Mouse (Mus musculus): ENCODE measurements at regions not wholly inside any gene's neighbourhood (a gene's known extent, or its start where the extent isn't known, plus 50 kb on each side); places are given as distances from the start of the nearest gene placed in this dataset.

GRCm38 (mm10) chr5:40986562-40986961, 721.4 kb downstream of the Rab28 start:
- DNase-seq (ENCODE audit: extremely low read depth, low read depth, low spot score), result no peak
- TF ChIP-seq CTCF (IDR thresholded peaks at IDR 0.05; ENCODE audit: low read depth, low read length) (no peak), POLR2A (IDR thresholded peaks at IDR 0.05; ENCODE audit: extremely low read depth, insufficient read depth, low read length) (no peak)
- WGBS, result 68% methylated on average over 7 of the region's 7 CpGs

GRCm38 (mm10) chr5:40974892-40975291, 733.1 kb downstream of the Rab28 start:
- Histone ChIP-seq H3K27me3 (ENCODE audit: control insufficient read depth, insufficient read depth, low read length) (no peaks in the 10 kb centered on the region), H3K27ac (replicated peaks; ENCODE audit: insufficient read depth, low read depth, low read length) (no peak overlapping the region), H3K4me3 (ENCODE audit: insufficient read depth, low read depth, low read length) (no peak overlapping the region), H3K9ac (ENCODE audit: low read depth, low read length) (no peak overlapping the region), H3K79me2 (ENCODE audit: control insufficient read depth, insufficient read depth, low read length) (no peaks in the 10 kb centered on the region), H3K4me1 (ENCODE audit: control insufficient read depth, insufficient read depth, low read length) (no peaks in the 10 kb centered on the region), H3K36me3 (ENCODE audit: control insufficient read depth, insufficient read depth, low read length) (no peaks in the 10 kb centered on the region)
- WGBS, result 76% methylated on average over 1 of the region's 1 CpGs
- TF ChIP-seq POLR2A (IDR thresholded peaks at IDR 0.05; ENCODE audit: extremely low read depth, insufficient read depth, low read length) (no peak), CTCF (IDR thresholded peaks at IDR 0.05; ENCODE audit: low read depth, low read length) (no peak)
- DNase-seq (ENCODE audit: extremely low read depth, low read depth, low spot score), result no peak

More at GRCm38 (mm10) chr5:40986562-40986961, 721.4 kb downstream of the Rab28 start:
- Histone ChIP-seq H3K27ac (replicated peaks; ENCODE audit: insufficient read depth, low read depth, low read length) (no peak overlapping the region), H3K9ac (ENCODE audit: low read depth, low read length) (no peak overlapping the region), H3K79me2 (ENCODE audit: control insufficient read depth, insufficient read depth, low read length) (no peaks in the 10 kb centered on the region), H3K27me3 (ENCODE audit: control insufficient read depth, insufficient read depth, low read length) (no peaks in the 10 kb centered on the region), H3K36me3 (ENCODE audit: control insufficient read depth, insufficient read depth, low read length) (no peaks in the 10 kb centered on the region), H3K4me1 (ENCODE audit: control insufficient read depth, insufficient read depth, low read length) (no peaks in the 10 kb centered on the region), H3K4me3 (ENCODE audit: insufficient read depth, low read depth, low read length) (no peak overlapping the region)

- peak; percentile 66 for DNase-seq (ENCODE audit: extremely low read depth, low read depth, low spot score)
- no peaks in the 10 kb centered on the region for H3K79me2 ChIP-seq (ENCODE audit: control insufficient read depth, insufficient read depth, low read length)
- H3K27me3 ChIP-seq (ENCODE audit: control insufficient read depth, insufficient read depth, low read length), result no peaks in the 10 kb centered on the region
- TF ChIP-seq CTCF (IDR thresholded peaks at IDR 0.05; ENCODE audit: low read depth, low read length), result peak; percentile 77
- TF ChIP-seq POLR2A (IDR thresholded peaks at IDR 0.05; ENCODE audit: extremely low read depth, insufficient read depth, low read length), result no peak
- H3K27ac ChIP-seq (replicated peaks; ENCODE audit: insufficient read depth, low read depth, low read length), result no peak overlapping the region
- H3K4me3 ChIP-seq (ENCODE audit: insufficient read depth, low read depth, low read length), result no peak overlapping the region
- no peaks in the 10 kb centered on the region for H3K36me3 ChIP-seq (ENCODE audit: control insufficient read depth, insufficient read depth, low read length)
- H3K9ac ChIP-seq (ENCODE audit: low read depth, low read length), result no peak overlapping the region
- WGBS, result 4% methylated on average over 4 of the region's 4 CpGs
- no peaks in the 10 kb centered on the region for H3K4me1 ChIP-seq (ENCODE audit: control insufficient read depth, insufficient read depth, low read length)
Measured at GRCm38 (mm10) chr5:40952901-40953595, 754.9 kb downstream of the Rab28 start.

- H3K4me3 ChIP-seq (ENCODE audit: insufficient read depth, low read depth, low read length), result no peak overlapping the region
- H3K79me2 ChIP-seq (ENCODE audit: control insufficient read depth, insufficient read depth, low read length), result no peaks in the 10 kb centered on the region
- TF ChIP-seq CTCF (IDR thresholded peaks at IDR 0.05; ENCODE audit: low read depth, low read length) (no peak), POLR2A (IDR thresholded peaks at IDR 0.05; ENCODE audit: extremely low read depth, insufficient read depth, low read length) (no peak)
- DNase-seq (ENCODE audit: extremely low read depth, low read depth, low spot score), result no peak
- H3K4me1 ChIP-seq (ENCODE audit: control insufficient read depth, insufficient read depth, low read length), result no peaks in the 10 kb centered on the region
- WGBS, result 74% methylated on average over 3 of the region's 3 CpGs
- H3K27ac ChIP-seq (replicated peaks; ENCODE audit: insufficient read depth, low read depth, low read length), result no peak overlapping the region
- H3K27me3 ChIP-seq (ENCODE audit: control insufficient read depth, insufficient read depth, low read length), result no peaks in the 10 kb centered on the region
- H3K36me3 ChIP-seq (ENCODE audit: control insufficient read depth, insufficient read depth, low read length), result no peaks in the 10 kb centered on the region
- H3K9ac ChIP-seq (ENCODE audit: low read depth, low read length), result no peak overlapping the region
Measured at GRCm38 (mm10) chr5:40929127-40929526, 778.8 kb downstream of the Rab28 start.

- no peak overlapping the region for H3K27ac ChIP-seq (replicated peaks; ENCODE audit: insufficient read depth, low read depth, low read length)
- H3K79me2 ChIP-seq (ENCODE audit: control insufficient read depth, insufficient read depth, low read length), result no peaks in the 10 kb centered on the region
- H3K27me3 ChIP-seq (ENCODE audit: control insufficient read depth, insufficient read depth, low read length), result no peaks in the 10 kb centered on the region
- no peak overlapping the region for H3K4me3 ChIP-seq (ENCODE audit: insufficient read depth, low read depth, low read length)
- WGBS, result 62% methylated on average over 2 of the region's 2 CpGs
- no peak for TF ChIP-seq POLR2A (IDR thresholded peaks at IDR 0.05; ENCODE audit: extremely low read depth, insufficient read depth, low read length)
- TF ChIP-seq CTCF (IDR thresholded peaks at IDR 0.05; ENCODE audit: low read depth, low read length), result no peak
- no peaks in the 10 kb centered on the region for H3K4me1 ChIP-seq (ENCODE audit: control insufficient read depth, insufficient read depth, low read length)
- H3K9ac ChIP-seq (ENCODE audit: low read depth, low read length), result no peak overlapping the region
- no peaks in the 10 kb centered on the region for H3K36me3 ChIP-seq (ENCODE audit: control insufficient read depth, insufficient read depth, low read length)
- no peak for DNase-seq (ENCODE audit: extremely low read depth, low read depth, low spot score)
Measured at GRCm38 (mm10) chr5:40920920-40921319, 787.0 kb downstream of the Rab28 start.

- DNase-seq (ENCODE audit: extremely low read depth, low read depth, low spot score), result peak; percentile 94
- Histone ChIP-seq H3K27ac (replicated peaks; ENCODE audit: insufficient read depth, low read depth, low read length) (no peak overlapping the region), H3K36me3 (ENCODE audit: control insufficient read depth, insufficient read depth, low read length) (no peaks in the 10 kb centered on the region), H3K27me3 (ENCODE audit: control insufficient read depth, insufficient read depth, low read length) (no peaks in the 10 kb centered on the region; the same call in 1 of the 2 replicates), H3K9ac (ENCODE audit: low read depth, low read length) (no peak overlapping the region), H3K4me1 (ENCODE audit: control insufficient read depth, insufficient read depth, low read length) (0 out of 2 replicates have a peak, but pooled peaks cover 2% of the 10 kb centered on the region), H3K4me3 (ENCODE audit: insufficient read depth, low read depth, low read length) (no peak overlapping the region), H3K79me2 (ENCODE audit: control insufficient read depth, insufficient read depth, low read length) (no peaks in the 10 kb centered on the region)
- no peak for TF ChIP-seq CTCF (IDR thresholded peaks at IDR 0.05; ENCODE audit: low read depth, low read length)
- TF ChIP-seq POLR2A (IDR thresholded peaks at IDR 0.05; ENCODE audit: extremely low read depth, insufficient read depth, low read length), result no peak
- WGBS, result 21% methylated on average over 3 of the region's 3 CpGs
Measured at GRCm38 (mm10) chr5:40908803-40909202, 799.2 kb downstream of the Rab28 start.

Measured in liver, adult 2 months (tissue).